Mouse (Mus musculus) layer of hippocampus, adult 9-10 months (tissue): ENCODE measurements around the gene Gm20388.

Experiments used
- DNase-seq: peaks from one replicate; pipeline ENCODE4 v3.0.0; 2022; ENCODE audit warnings: low spot score

The Gm20388 gene

GRCm38 (mm10) chr8:120685097-120685496, 774.5 kb downstream of the Gm20388 start:
- no peak for DNase-seq

GRCm38 (mm10) chr8:120685591-120685990, 775.0 kb downstream of the Gm20388 start:
- DNase-seq = no peak

GRCm38 (mm10) chr8:120686051-120686450, 775.4 kb downstream of the Gm20388 start:
- DNase-seq = no peak

- no peak for DNase-seq
These were observed 775.9 kb downstream of the Gm20388 start for GRCm38 (mm10) chr8:120686576-120686975.

GRCm38 (mm10) chr8:120687786-120688185, 777.1 kb downstream of the Gm20388 start:
- DNase-seq = no peak

- no peak for DNase-seq
These were observed 777.9 kb downstream of the Gm20388 start for GRCm38 (mm10) chr8:120688511-120688910.

- DNase-seq = no peak
These were observed 782.3 kb downstream of the Gm20388 start for GRCm38 (mm10) chr8:120692934-120693333.

GRCm38 (mm10) chr8:120693861-120694493, 783.3 kb downstream of the Gm20388 start:
- no peak for DNase-seq

- DNase-seq = no peak
These were observed 785.9 kb downstream of the Gm20388 start for GRCm38 (mm10) chr8:120696401-120697153.

GRCm38 (mm10) chr8:120697154-120697978, 786.7 kb downstream of the Gm20388 start:
- no peak for DNase-seq

GRCm38 (mm10) chr8:120697979-120698272, 787.3 kb downstream of the Gm20388 start:
- no peak for DNase-seq

- no peak for DNase-seq
These were observed 787.8 kb downstream of the Gm20388 start for GRCm38 (mm10) chr8:120698426-120698825.

GRCm38 (mm10) chr8:120699079-120699478, 788.4 kb downstream of the Gm20388 start:
- DNase-seq = no peak

- no peak for DNase-seq
These were observed 788.9 kb downstream of the Gm20388 start for GRCm38 (mm10) chr8:120699565-120699964.

GRCm38 (mm10) chr8:120700053-120700452, 789.4 kb downstream of the Gm20388 start:
- DNase-seq = no peak

GRCm38 (mm10) chr8:120701758-120702465, 791.3 kb downstream of the Gm20388 start:
- DNase-seq = no peak

GRCm38 (mm10) chr8:120704203-120704602, 793.6 kb downstream of the Gm20388 start:
- no peak for DNase-seq

- no peak for DNase-seq
These were observed 794.5 kb downstream of the Gm20388 start for GRCm38 (mm10) chr8:120705163-120705562.

GRCm38 (mm10) chr8:120706193-120706592, 795.6 kb downstream of the Gm20388 start:
- DNase-seq = no peak

- DNase-seq = no peak
These were observed 798.5 kb downstream of the Gm20388 start for GRCm38 (mm10) chr8:120709176-120709575.

- no peak for DNase-seq
These were observed 804.6 kb downstream of the Gm20388 start for GRCm38 (mm10) chr8:120715200-120715599.

GRCm38 (mm10) chr8:120715996-120716680, 805.5 kb downstream of the Gm20388 start:
- DNase-seq = no peak
